Mouse (Mus musculus): Measurements from ENCODE around the gene Cfap43.

Cfap43 gene

GRCm38 (mm10) chr19:47919126-47919965, at the start of gene Cfap43, which contains the start of gene Itprip:
Cfap43 (minus strand) TSS chr19:47919287.
Itprip (minus strand) TSS chr19:47919299.
- in situ Hi-C loops (cut with MboI, MseI): loop anchor here (10.0 kb wide), 1 partner anchor 415 kb away; no protein-coding TSS in a partner anchor

DNA sequence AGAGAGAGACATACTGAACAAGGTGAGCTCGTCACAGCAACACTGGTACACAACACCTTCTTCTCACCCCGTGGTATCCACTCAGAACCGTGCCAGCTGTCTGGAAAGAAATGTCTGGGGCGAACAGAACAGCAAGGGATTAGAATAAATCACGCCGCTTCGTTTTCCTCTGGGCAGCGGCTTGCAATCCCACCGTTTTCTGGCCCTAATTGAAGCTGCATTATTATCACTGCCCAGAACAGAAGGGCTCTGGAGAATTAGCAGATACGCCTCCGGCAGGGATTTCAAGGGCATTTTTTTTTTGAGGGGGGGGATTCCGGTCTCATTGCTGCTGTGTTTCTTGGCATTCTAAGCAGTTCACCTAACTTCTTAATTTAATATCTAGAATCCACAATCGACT, 39.1 kb upstream of the Cfap43 start:
- in situ Hi-C loops (cut with MboI, MseI): no loop called here

DNA sequence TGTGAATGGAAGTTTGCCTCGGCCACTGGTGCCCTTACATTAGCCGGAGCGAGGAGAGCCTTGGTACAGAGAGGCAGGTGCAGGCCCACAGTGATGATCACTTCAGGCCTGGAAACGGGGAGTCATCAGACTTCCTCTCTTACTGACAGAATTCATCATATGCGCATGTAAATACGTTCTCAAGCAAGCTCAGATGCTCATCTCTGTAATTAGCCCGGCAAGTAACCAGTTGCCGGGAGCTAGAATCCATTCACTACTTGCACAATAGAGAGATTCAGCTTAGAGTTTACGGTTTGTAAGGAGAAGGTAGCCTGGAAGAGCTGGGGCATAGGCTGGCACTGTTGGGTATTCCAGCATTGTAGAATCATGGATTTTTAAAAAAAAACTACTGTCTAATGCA, 34.1 kb upstream of the Cfap43 start:
- in situ Hi-C loops (cut with MboI, MseI): no loop called here

- in situ Hi-C loops (cut with MboI, MseI): no loop called here
Observed at GRCm38 (mm10) chr19:47950946-47951345, 31.9 kb upstream of the Cfap43 start.

DNA sequence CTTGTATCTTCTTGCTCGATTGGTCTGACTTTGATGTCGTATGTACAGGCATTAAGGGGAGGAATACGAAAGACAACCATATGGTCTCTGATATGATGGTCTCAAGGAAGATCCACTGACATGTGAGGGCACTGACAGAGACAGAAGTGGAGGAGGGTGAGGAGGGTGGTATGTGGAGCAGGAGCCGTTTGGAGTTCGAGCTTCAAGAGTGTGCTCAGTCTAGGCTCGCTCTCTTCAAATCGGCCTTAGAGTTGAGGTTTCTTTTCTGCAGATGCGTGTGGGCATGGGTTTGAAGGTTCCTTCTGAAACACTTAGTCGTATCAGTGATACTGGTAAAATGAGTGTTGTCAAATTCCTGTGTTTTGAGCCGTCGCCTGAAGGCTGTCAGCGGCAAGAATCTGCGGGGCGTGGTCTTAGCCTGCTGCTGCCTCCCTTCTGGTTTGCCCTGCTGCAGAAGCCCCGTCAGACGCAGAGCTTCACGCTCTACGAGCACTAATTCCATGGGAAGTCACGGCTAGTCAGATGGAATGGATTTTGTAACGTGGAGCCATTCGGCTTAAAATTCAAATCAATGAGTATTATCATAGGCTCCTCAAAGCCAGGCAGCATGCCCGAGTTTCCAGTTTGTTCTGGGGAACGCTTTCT, 27.9 kb upstream of the Cfap43 start:
- in situ Hi-C loops (cut with MboI, MseI): no loop called here

- in situ Hi-C loops (cut with MboI, MseI): no loop called here
Observed at GRCm38 (mm10) chr19:47939361-47939760, 20.3 kb upstream of the Cfap43 start.

DNA sequence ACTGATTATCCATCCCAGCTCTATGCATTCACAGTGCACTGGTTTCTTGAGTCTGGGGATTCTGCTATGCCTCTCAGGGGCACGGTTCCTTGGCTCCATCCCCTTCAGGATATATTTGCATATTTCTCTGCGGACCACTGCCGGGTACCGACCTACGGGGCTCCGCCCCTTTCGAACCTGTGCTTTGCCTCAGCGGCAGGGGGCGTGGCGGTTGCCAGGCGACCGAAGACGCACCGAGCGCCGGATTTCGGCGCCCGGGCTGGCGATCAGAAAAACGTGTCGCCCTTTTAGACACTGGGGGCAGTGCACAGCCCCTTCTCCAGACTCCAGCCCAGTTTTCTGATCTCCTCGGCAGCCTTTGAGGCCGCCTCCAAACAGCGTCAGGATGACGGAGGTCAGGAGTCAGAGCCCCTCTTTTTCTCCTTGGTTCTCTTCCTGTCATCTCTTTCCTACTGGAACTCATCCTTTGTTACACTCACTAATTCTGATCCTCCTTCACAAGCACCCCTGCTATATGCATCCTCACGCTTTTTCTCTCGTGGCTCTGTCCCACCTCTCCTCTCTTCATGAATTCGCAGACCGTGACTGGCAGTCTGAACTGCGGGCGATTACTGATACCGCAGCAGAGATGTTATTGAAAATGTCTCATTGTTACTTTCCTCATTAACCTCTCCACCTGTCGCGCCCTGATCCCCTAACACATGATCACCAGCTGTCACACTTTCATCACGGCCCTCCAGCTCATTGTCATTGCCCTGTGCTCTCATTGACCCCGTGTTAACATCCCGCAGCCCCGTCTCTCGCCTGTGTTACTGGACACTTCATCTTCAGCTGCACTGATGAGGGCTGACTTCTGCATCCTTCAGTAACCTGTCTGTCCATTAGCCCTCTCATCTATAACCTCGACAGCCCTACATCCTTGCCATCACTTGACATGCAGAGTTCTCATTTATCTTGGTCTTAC, 18.6 kb upstream of the Cfap43 start, which contains the start of gene Cfap58:
Gene Cfap58 (plus strand): TSS at position 233 of the 964 bp plus-strand sequence.
- in situ Hi-C loops (cut with MboI, MseI): no loop called here

DNA sequence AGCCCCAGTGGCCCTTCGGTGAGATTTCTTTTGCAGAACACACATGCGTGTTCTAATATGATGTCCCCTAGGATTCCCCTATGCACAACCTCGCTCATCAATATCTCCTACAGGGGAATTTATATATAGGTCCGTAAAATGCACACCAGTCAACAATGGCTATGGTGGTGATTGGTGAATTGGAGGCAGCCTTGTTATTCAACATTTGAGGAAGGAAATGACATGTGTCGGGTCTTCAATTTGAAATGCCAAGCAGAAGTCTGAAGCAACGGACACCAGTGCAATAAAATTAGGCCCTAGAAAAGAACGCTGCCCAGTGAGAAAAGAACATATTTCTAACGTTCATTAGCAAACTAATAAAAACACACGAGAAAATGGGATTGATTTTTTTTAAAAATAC, 17.9 kb upstream of the Cfap43 start:
- in situ Hi-C loops (cut with MboI, MseI): no loop called here

GRCm38 (mm10) chr19:47936490-47936889, 17.4 kb upstream of the Cfap43 start:
- in situ Hi-C loops (cut with MboI, MseI): no loop called here

- in situ Hi-C loops (cut with MboI, MseI): no loop called here
Observed at GRCm38 (mm10) chr19:47935530-47935929, 16.4 kb upstream of the Cfap43 start.

DNA sequence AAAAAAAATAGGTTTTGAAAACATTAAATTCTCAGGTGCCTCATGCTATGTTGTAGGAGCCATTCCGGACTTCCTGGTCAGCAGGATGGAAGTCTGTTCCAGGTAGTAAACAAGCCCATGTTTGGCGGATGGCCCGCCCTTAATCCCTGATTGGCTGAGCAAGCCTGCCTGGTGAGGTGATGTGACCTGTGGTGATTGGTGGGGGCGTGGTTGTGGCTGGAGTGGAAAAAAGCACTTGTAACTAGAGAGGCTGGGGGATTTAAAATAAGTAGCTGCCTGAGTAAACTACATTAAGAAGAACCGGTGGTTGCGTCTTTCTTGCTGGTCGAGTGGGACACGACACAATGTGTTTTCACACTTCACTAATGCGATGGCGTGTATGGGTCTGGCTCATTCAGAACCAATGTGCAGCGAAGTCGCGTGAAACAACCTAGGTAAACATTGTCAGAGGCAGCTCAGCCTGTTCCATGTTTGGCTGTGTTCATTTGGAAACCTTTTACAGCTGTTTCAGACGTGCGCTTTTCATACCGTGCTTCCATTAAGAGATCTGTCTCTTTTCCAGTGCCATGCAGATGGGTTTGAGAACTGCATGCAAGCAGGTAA, 15.7 kb upstream of the Cfap43 start:
- in situ Hi-C loops (cut with MboI, MseI): no loop called here

GRCm38 (mm10) chr19:47934146-47934545, 15.1 kb upstream of the Cfap43 start:
- in situ Hi-C loops (cut with MboI, MseI): no loop called here

DNA sequence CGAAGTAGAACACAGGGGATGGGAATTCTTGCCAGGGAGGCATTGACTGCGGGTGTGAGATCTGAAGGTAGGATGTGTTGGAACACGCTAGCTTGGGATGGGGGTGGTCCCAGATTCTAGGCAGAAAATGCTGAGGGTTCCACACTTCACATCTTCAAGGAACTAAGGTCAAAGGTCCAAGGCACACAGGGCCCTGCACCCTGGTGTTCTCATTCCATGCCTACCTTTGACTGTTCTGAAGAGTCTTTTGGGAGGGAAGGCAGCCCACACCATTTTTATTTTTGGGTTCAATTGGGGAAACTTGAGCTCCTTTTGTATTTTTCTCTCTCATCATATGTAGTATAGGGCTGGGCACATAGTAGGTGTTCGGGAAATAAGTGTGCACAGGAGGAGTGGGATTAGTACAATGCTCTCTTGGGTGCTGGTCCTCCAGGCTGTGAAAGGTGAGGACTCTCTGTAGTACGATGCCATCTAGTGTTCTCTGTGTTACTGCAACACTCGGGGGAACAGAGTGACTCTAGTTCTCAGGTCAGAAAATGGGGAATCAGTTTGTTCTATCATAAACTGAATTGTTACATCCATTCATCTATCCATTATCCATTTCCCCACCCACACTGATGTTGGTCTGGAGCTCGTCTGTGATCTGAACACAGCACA, 13.0 kb upstream of the Cfap43 start:
- in situ Hi-C loops (cut with MboI, MseI): no loop called here

DNA sequence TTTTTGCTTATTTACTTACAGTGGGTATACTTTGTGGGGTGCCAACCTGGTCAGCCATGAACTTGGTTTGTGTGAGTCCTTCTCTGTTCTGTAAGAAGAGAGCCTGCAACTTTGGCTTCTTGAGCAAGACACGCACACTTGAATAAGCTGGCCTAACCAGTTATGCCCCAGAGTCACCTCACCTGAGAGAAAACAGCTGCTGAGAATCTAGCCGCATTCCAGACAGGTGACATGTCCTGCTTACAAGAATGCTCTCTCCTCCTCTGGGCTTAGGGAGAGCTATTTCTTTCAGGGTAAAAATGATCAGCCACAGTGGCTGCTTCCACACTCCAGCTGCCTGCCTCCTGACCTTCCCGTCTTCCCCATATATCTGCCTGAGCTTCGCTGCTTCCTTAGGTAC, 10.0 kb upstream of the Cfap43 start:
- in situ Hi-C loops (cut with MboI, MseI): loop anchor here (5.0 kb wide), 1 partner anchor 47 kb away; no protein-coding TSS in a partner anchor

- in situ Hi-C loops (cut with MboI, MseI): loop anchor here (5.0 kb wide), 1 partner anchor 45 kb away; no protein-coding TSS in a partner anchor
Observed at GRCm38 (mm10) chr19:47927032-47927431, 7.9 kb upstream of the Cfap43 start.

GRCm38 (mm10) chr19:47925819-47926218, 6.7 kb upstream of the Cfap43 start:
- in situ Hi-C loops (cut with MboI, MseI): loop anchor here (5.0 kb wide), 1 partner anchor 44 kb away; no protein-coding TSS in a partner anchor

DNA sequence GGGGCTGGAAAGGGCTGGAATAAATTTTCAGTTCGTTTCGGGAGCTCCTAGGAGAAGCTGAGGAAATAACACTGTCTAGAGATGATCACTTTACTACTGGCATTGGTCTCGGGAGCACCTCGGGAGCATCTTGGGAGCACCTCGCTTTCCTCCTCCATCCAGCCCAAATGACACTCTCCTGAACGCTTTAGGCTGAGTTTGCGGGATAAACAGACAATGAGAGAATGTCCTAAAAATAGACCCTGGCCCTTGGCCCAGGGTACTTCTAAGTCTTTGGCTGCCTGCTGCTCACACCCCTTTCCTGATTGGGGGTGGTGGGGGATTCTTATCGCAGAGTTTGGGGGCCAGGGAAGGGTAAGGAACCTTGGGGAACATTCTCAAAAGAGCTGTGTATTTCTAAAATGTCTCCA, 884 bp upstream of the Cfap43 start:
- in situ Hi-C loops (cut with MboI, MseI): loop anchor here (10.0 kb wide), 1 partner anchor 415 kb away; no protein-coding TSS in a partner anchor

DNA sequence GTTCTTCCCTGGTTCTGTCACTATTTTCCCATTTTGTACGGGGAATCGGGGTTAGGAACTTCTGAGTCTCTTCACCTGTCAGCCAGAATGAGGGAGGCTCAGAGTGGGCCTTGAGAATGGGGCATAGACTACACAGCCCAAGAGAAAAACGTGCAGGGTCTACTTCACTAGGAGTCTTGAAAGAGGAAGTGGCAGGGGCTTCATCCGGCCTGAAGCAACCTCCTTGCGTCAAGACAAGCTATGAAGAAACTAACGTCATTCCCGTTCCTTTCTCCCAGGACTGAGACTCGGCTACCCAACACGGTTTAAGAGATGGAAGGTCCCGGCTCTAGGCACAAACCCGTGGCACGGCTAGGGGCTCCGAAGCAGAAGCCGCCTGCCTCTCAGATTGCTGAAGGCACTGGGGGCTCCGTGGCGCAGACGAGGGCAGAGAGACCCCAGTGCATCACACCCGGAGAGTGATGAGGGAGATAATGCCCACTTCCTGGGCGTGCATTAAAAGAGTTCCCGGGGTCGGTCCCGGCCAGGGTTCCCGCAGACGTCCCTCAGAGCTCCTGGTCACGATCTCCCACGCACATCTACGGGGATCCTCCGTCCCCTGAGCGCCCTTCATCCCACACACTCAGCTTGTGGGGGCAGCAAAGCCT, 509 bp downstream of the Cfap43 start:
- in situ Hi-C loops (cut with MboI, MseI): loop anchor here (10.0 kb wide), 1 partner anchor 414 kb away; no protein-coding TSS in a partner anchor

DNA sequence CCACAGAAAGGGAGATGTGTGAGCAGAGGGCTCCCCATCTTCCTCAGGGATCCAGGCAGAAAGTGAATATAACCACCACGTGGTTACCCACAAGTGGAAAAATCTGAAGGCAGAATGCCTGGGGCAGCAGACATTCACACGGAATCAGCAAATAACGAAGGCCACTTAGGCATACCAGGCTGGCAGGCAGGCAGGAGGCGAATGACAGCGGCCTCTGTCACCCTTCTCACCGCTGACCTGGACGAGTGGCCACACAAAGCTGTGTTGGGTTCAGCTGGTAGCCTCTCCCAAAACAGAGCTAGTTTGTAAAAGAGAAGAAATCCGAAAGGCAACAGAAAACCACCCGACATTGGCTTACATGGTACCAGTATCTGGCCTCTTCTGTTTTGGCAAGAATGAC, 1.1 kb downstream of the Cfap43 start:
- in situ Hi-C loops (cut with MboI, MseI): loop anchor here (10.0 kb wide), 1 partner anchor 413 kb away; no protein-coding TSS in a partner anchor

GRCm38 (mm10) chr19:47917396-47917795, 1.7 kb downstream of the Cfap43 start:
- in situ Hi-C loops (cut with MboI, MseI): loop anchor here (10.0 kb wide), 1 partner anchor 413 kb away; no protein-coding TSS in a partner anchor
